Mouse (Mus musculus) lung, postnatal 0 days (tissue): ENCODE results near the gene Clic6.

ENCODE experiments used
- CTCF ChIP-seq: IDR thresholded peaks from 2 replicates; pipeline ENCODE4 v1.5.1; 2016; ENCODE audit warnings: antibody characterized with exemption, mild to moderate bottlenecking
- EP300 ChIP-seq: IDR thresholded peaks from 2 replicates; pipeline ENCODE4 v1.6.1; 2016; ENCODE audit warnings: antibody characterized with exemption, mild to moderate bottlenecking, control low read depth

DNA sequence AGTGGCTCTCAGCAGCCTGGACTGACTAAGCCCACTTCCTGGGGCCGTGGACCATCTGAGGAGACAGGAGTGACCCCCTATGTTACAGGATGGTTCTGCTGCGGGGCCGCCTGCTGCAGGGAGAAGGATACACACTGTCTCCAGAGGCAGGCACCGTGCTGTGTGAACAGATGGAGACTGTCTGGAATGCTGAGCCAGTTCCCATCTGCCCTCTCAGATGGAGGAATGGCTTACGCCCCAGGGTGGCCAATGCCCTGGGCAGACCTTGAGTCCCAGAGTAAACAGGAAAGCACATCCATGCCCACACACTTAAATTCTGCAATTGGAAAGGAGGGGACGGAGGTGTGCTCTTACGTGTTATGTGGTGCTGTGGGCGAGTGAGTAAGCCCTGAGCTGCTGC lies 35.2 kb upstream of the Clic6 start:
- TF ChIP-seq CTCF (no peak), EP300 (no peak)
